Mouse (Mus musculus) CH12.LX (cell line): ENCODE measurements around the gene Cfap74.

Experiments
- BHLHE40 ChIP-seq: IDR thresholded peaks from 2 replicates; pipeline ENCODE4 v1.6.1; 2011; ENCODE audit warnings: mild to moderate bottlenecking, low read depth, low read length, improper control_type of control experiment
- CTCF ChIP-seq, 2 experiments: IDR thresholded peaks in 1 of 2; conservative IDR thresholded peaks in 1 of 2; 2 replicates each; pipeline ENCODE4 v1.5.1; 2011 to 2012; ENCODE audit warnings: low read depth in 2 of 2, low read length in 2 of 2, improper control_type of control experiment in 1 of 2, inconsistent platforms in 1 of 2, mild to moderate bottlenecking in 1 of 2, moderate library complexity in 1 of 2
- EP300 ChIP-seq: IDR thresholded peaks from 2 replicates; pipeline ENCODE4 v1.6.1; 2011; ENCODE audit warnings: low read length, improper control_type of control experiment
- JUN ChIP-seq: IDR thresholded peaks from 2 replicates; pipeline ENCODE4 v1.6.1; 2011; ENCODE audit warnings: low read depth, mild to moderate bottlenecking, low read length, improper control_type of control experiment, moderate library complexity; ENCODE audit not compliant: insufficient read depth
- POLR2A ChIP-seq: IDR thresholded peaks from 2 replicates; pipeline ENCODE4 v1.6.1; 2011; ENCODE audit warnings: low read depth, mild to moderate bottlenecking, improper control_type of control experiment, low read length
- RAD21 ChIP-seq: IDR thresholded peaks from 2 replicates; pipeline ENCODE4 v1.6.1; 2011; ENCODE audit warnings: low read depth, mild to moderate bottlenecking, low read length, improper control_type of control experiment, moderate library complexity
- TBP ChIP-seq: conservative IDR thresholded peaks from 2 replicates; pipeline ENCODE4 v1.6.1; 2011; ENCODE audit warnings: low read depth, low read length, improper control_type of control experiment
- USF2 ChIP-seq: conservative IDR thresholded peaks from 2 replicates; pipeline ENCODE4 v1.6.1; 2011; ENCODE audit warnings: low read depth, low read length, improper control_type of control experiment
- ZKSCAN1 ChIP-seq: IDR thresholded peaks from 2 replicates; pipeline ENCODE4 v1.6.1; 2012; ENCODE audit warnings: low read depth, inconsistent platforms, low read length, improper control_type of control experiment, borderline replicate concordance

- TF ChIP-seq TBP (no peak), USF2 (no peak), POLR2A (no peak), EP300 (no peak), CTCF (conservative IDR thresholded peaks at IDR 0.05 in 1 of 2, IDR thresholded peaks at IDR 0.05 in 1 of 2; ENCODE audit: low read depth in 2 of 2, low read length in 2 of 2) (no peak), BHLHE40 (no peak), JUN (no peak), RAD21 (no peak), ZKSCAN1 (no peak)
Observed at GRCm38 (mm10) chr4:155501126-155501525, 92.1 kb downstream of the Cfap74 start.
